ENCODE assay signal across 9 mouse cellular contexts in the genomic region with DNA sequence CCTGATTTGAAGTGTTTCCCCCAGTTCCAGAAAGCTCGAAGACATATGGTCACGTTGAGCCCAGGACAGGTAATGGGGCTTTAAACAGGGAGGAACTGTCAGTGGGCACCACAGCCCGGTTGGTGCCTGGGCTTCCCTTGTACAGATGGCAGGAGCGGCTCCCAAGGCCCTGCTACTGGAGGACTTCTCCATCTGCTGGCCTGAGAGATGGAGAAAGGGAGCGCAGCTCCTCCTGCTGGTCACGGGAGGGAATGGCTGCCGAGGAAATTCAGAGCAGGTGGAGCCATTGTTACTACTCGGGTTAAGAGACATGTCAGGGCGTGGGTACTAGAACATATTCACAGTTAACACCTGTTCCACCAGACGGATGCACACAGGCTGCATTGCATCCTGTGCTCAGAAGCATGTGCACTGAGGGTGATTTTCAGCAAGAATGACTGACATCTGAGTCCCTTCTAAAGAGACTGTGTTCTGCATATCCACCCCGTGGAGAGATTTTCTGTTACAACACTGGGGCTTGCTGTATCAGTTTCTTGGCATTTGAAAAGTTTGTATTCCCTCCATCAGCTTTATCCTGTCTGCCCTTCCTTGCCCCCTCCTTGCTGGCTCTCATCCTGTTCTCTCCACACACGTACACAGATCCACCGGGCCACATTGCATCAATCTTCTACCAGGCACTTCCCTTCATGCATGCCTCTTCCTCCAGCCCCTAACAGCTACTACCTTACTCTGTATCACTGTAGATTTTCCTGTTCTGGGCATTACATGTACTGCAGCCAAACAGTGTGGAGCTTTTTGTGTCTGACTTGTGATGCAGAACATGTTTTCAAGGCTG. TPM values are rescaled to one million over a fixed set of nuclear protein-coding genes. Genes with fewer than 3 reads are reported as not detected.
DNase-seq lines count a peak whose midpoint lies in the region; ATAC-seq and TF ChIP-seq lines count a peak whose summit lies in the region.
"Had no signal": no experiment of that assay in that cellular context is flagged by ENCODE, and none has a peak within 500 bp of the region (broad histone marks: within the 10 kb centered on the region; RNA-seq: fewer than 3 reads in every experiment).

No protein-coding gene starts in this region.

- ATAC-seq in erythroblast, adult 5-6 weeks (replicated peaks; ENCODE audit: low FRiP score, poor library complexity, severe bottlenecking): peak; percentile 89
- peak; percentile 60 for ATAC-seq in heart, embryonic 15.5 days (replicated peaks; ENCODE audit: insufficient number of reproducible peaks, insufficient read depth, low FRiP score, low read depth)
- peak; percentile 74 for ATAC-seq in liver, embryonic 12.5 days
- ATAC-seq in neural tube, embryonic 11.5 days (ENCODE audit: insufficient read depth, low FRiP score, low TSS enrichment): peak; percentile 63
- ATAC-seq in stomach, embryonic 16.5 days (ENCODE audit: insufficient read depth, low FRiP score): peak; percentile 40; the same call in 1 of the 2 replicates

- WGBS in heart, embryonic 15.5 days: 37% methylated on average over 13 of the region's 13 CpGs
- WGBS in liver, embryonic 12.5 days (ENCODE audit: insufficient replicate concordance): 35% methylated on average over 13 of the region's 13 CpGs
- 42% methylated on average over 13 of the region's 13 CpGs for WGBS in neural tube, embryonic 11.5 days
- WGBS in stomach, embryonic 16.5 days: 36% methylated on average over 13 of the region's 13 CpGs

- H3K79me3 ChIP-seq in C2C12 (ENCODE audit: low read depth): no peaks in the 10 kb centered on the region

- no peak overlapping the region for H3K9ac ChIP-seq in heart, embryonic 15.5 days
- no peak overlapping the region for H3K9ac ChIP-seq in liver, embryonic 12.5 days
- H3K9ac ChIP-seq in neural tube, embryonic 11.5 days (ENCODE audit: low read length): no peak overlapping the region
- H3K9ac ChIP-seq in stomach, embryonic 16.5 days (ENCODE audit: low read length): no peak overlapping the region
- H3K9ac ChIP-seq: embryonic facial prominence, embryonic 15.5 days had no signal

- H3K4me1 ChIP-seq in bone marrow macrophage, adult 2 months (ENCODE audit: control insufficient read depth, insufficient read depth, low read length): no peaks in the 10 kb centered on the region
- H3K4me1 ChIP-seq in heart, embryonic 15.5 days (replicated peaks): no peaks in the 10 kb centered on the region
- no peaks in the 10 kb centered on the region for H3K4me1 ChIP-seq in liver, embryonic 12.5 days
- no peaks in the 10 kb centered on the region for H3K4me1 ChIP-seq in neural tube, embryonic 11.5 days (ENCODE audit: control insufficient read depth, insufficient read depth, low read length)
- 0 out of 2 replicates have a peak, but pooled peaks cover 2% of the 10 kb centered on the region for H3K4me1 ChIP-seq in stomach, embryonic 16.5 days (ENCODE audit: control insufficient read depth, insufficient read depth, low read length)

- H3K79me2 ChIP-seq in C2C12 (ENCODE audit: control insufficient read depth, insufficient read depth): no peaks in the 10 kb centered on the region

- no peak overlapping the region for H3K4me2 ChIP-seq in heart, embryonic 15.5 days
- no peak overlapping the region for H3K4me2 ChIP-seq in liver, embryonic 12.5 days
- H3K4me2 ChIP-seq in neural tube, embryonic 11.5 days (ENCODE audit: low read depth): no peak overlapping the region
- H3K4me2 ChIP-seq in stomach, embryonic 16.5 days (ENCODE audit: low read depth, low read length): no peak overlapping the region
- H3K4me2 ChIP-seq: embryonic facial prominence, embryonic 15.5 days had no signal

- TF ChIP-seq CTCF in C2C12 (IDR thresholded peaks at IDR 0.05; ENCODE audit: control insufficient read depth, insufficient read depth, insufficient read length): peak; percentile 67
- peak; percentile 98 for TF ChIP-seq CTCF in bone marrow macrophage, adult 2 months (IDR thresholded peaks at IDR 0.05; ENCODE audit: low read depth, low read length)

- H3K27ac ChIP-seq in bone marrow macrophage, adult 2 months (ENCODE audit: insufficient read depth, low read depth, low read length): no peak overlapping the region
- H3K27ac ChIP-seq in heart, embryonic 15.5 days: no peak overlapping the region
- no peak overlapping the region for H3K27ac ChIP-seq in liver, embryonic 12.5 days
- H3K27ac ChIP-seq in neural tube, embryonic 11.5 days (ENCODE audit: low read depth, low read length): no peak overlapping the region
- no peak overlapping the region for H3K27ac ChIP-seq in stomach, embryonic 16.5 days (ENCODE audit: low read length)
- H3K27ac ChIP-seq: embryonic facial prominence, embryonic 15.5 days had no signal

- TF ChIP-seq POLR2A in bone marrow macrophage, adult 2 months (IDR thresholded peaks at IDR 0.05; ENCODE audit: borderline replicate concordance, low read depth, low read length): no peak

- H3K9me3 ChIP-seq in heart, embryonic 15.5 days (replicated peaks): no peaks in the 10 kb centered on the region
- no peaks in the 10 kb centered on the region for H3K9me3 ChIP-seq in liver, embryonic 12.5 days (replicated peaks)
- no peaks in the 10 kb centered on the region for H3K9me3 ChIP-seq in neural tube, embryonic 11.5 days (ENCODE audit: control insufficient read depth, low read length)
- H3K9me3 ChIP-seq in stomach, embryonic 16.5 days (replicated peaks; ENCODE audit: control insufficient read depth, low read length): no peaks in the 10 kb centered on the region
- H3K9me3 ChIP-seq: embryonic facial prominence, embryonic 15.5 days had no signal

- no peaks in the 10 kb centered on the region for H3K27me3 ChIP-seq in C2C12 (ENCODE audit: control insufficient read depth, insufficient read depth, insufficient read length)
- H3K27me3 ChIP-seq in heart, embryonic 15.5 days: no peaks in the 10 kb centered on the region
- no peaks in the 10 kb centered on the region for H3K27me3 ChIP-seq in liver, embryonic 12.5 days (replicated peaks)
- no peaks in the 10 kb centered on the region for H3K27me3 ChIP-seq in neural tube, embryonic 11.5 days (ENCODE audit: control insufficient read depth, insufficient read depth, low read length)
- no peaks in the 10 kb centered on the region for H3K27me3 ChIP-seq in stomach, embryonic 16.5 days (ENCODE audit: control insufficient read depth, insufficient read depth, low read length)
- H3K27me3 ChIP-seq: embryonic facial prominence, embryonic 15.5 days had no signal

- H3K4me3 ChIP-seq in C2C12 (ENCODE audit: insufficient read depth, poor library complexity, severe bottlenecking): no peak overlapping the region
- no peak overlapping the region for H3K4me3 ChIP-seq in bone marrow macrophage, adult 2 months (ENCODE audit: insufficient read depth, low read length)
- no peak overlapping the region for H3K4me3 ChIP-seq in heart, embryonic 15.5 days
- H3K4me3 ChIP-seq in liver, embryonic 12.5 days: no peak overlapping the region
- H3K4me3 ChIP-seq in neural tube, embryonic 11.5 days (ENCODE audit: low read depth, low read length): no peak overlapping the region
- no peak overlapping the region for H3K4me3 ChIP-seq in stomach, embryonic 16.5 days (replicated peaks; ENCODE audit: low read length)
- H3K4me3 ChIP-seq: embryonic facial prominence, embryonic 15.5 days had no signal

- DNase-seq in kidney, postnatal 14 days: peak; percentile 86
- DNase-seq in neural tube, embryonic 11.5 days (ENCODE audit: low spot score): peak; percentile 86

- no peak overlapping the region for H3ac ChIP-seq in C2C12 (ENCODE audit: control insufficient read depth, insufficient read length, low read depth)

- peaks cover 27% of the 10 kb centered on the region for H3K36me3 ChIP-seq in C2C12 (ENCODE audit: control insufficient read depth, insufficient read depth)
- H3K36me3 ChIP-seq in heart, embryonic 15.5 days: no peaks in the 10 kb centered on the region
- H3K36me3 ChIP-seq in liver, embryonic 12.5 days: peaks cover 81% of the 10 kb centered on the region
- H3K36me3 ChIP-seq in neural tube, embryonic 11.5 days (ENCODE audit: control insufficient read depth, insufficient read depth, low read length): no peaks in the 10 kb centered on the region
- H3K36me3 ChIP-seq in stomach, embryonic 16.5 days (ENCODE audit: control insufficient read depth, insufficient read depth, low read length): no peaks in the 10 kb centered on the region; the same call in 1 of the 2 replicates

RNA-seq across cellular contexts. Expression of a gene that starts 47.3 kb away (rescaled TPM):
- polyA plus RNA-seq in C2C12 (2012; fragmentation: generic; extraction: Trizol): 10.6 TPM
- polyA plus RNA-seq in bone marrow macrophage, adult 2 months (2012; ENCODE audit: insufficient read depth, insufficient read length, missing spikeins): 3.2 and 3.3 TPM in 2 replicates
- 30.4 and 37.4 TPM in 2 replicates for total RNA-seq in erythroblast, adult 5-6 weeks (2015; ENCODE audit: low replicate concordance)
- total RNA-seq in erythroblast, adult 5-6 weeks (2017; ENCODE audit: low replicate concordance): 63.4 and 71.3 TPM in 2 replicates
- polyA plus RNA-seq in heart, embryonic 15.5 days (2015; fragmentation: Nextera tagmentation; extraction: Ambion mirVana): 6.9 and 7.3 TPM in 2 replicates
- polyA plus RNA-seq in liver, embryonic 12.5 days (2016; fragmentation: Nextera tagmentation; extraction: Ambion mirVana): 22.4 and 23.0 TPM in 2 replicates
- 23.4 and 23.8 TPM in 2 replicates for polyA plus RNA-seq in neural tube, embryonic 11.5 days (2014; fragmentation: Nextera tagmentation; extraction: Ambion mirVana)
- 12.7 and 13.3 TPM in 2 replicates for polyA plus RNA-seq in stomach, embryonic 16.5 days (2015; fragmentation: Nextera tagmentation; extraction: Ambion mirVana)

RNA-seq across cellular contexts. Expression of a gene that starts 48.3 kb away (rescaled TPM):
- polyA plus RNA-seq in C2C12 (2012; fragmentation: generic; extraction: Trizol): 11.7 TPM
- polyA plus RNA-seq in bone marrow macrophage, adult 2 months (2012; ENCODE audit: insufficient read depth, insufficient read length, missing spikeins): 19.9 and 21.2 TPM in 2 replicates
- total RNA-seq in erythroblast, adult 5-6 weeks (2015; ENCODE audit: low replicate concordance): 15.2 and 16.7 TPM in 2 replicates
- 19.2 and 23.3 TPM in 2 replicates for total RNA-seq in erythroblast, adult 5-6 weeks (2017; ENCODE audit: low replicate concordance)
- 11.2 and 12.8 TPM in 2 replicates for polyA plus RNA-seq in heart, embryonic 15.5 days (2015; fragmentation: Nextera tagmentation; extraction: Ambion mirVana)
- polyA plus RNA-seq in liver, embryonic 12.5 days (2016; fragmentation: Nextera tagmentation; extraction: Ambion mirVana): 7.1 and 7.8 TPM in 2 replicates
- polyA plus RNA-seq in neural tube, embryonic 11.5 days (2014; fragmentation: Nextera tagmentation; extraction: Ambion mirVana): 20.5 and 20.9 TPM in 2 replicates
- 8.2 and 8.8 TPM in 2 replicates for polyA plus RNA-seq in stomach, embryonic 16.5 days (2015; fragmentation: Nextera tagmentation; extraction: Ambion mirVana)

RNA-seq across cellular contexts. Expression of a gene that starts 53.9 kb away (rescaled TPM):
- 0.02 TPM for polyA plus RNA-seq in C2C12 (2012; fragmentation: generic; extraction: Trizol)
- polyA plus RNA-seq in bone marrow macrophage, adult 2 months (2012; ENCODE audit: insufficient read depth, insufficient read length, missing spikeins): 134 and 148 TPM in 2 replicates
- total RNA-seq in erythroblast, adult 5-6 weeks (2015; ENCODE audit: low replicate concordance): 17.3 and 18.0 TPM in 2 replicates
- total RNA-seq in erythroblast, adult 5-6 weeks (2017; ENCODE audit: low replicate concordance): 34.6 and 34.8 TPM in 2 replicates
- 1.1 and 2.0 TPM in 2 replicates for polyA plus RNA-seq in heart, embryonic 15.5 days (2015; fragmentation: Nextera tagmentation; extraction: Ambion mirVana)
- 0.81 and 1.2 TPM in 2 replicates for polyA plus RNA-seq in liver, embryonic 12.5 days (2016; fragmentation: Nextera tagmentation; extraction: Ambion mirVana)
- polyA plus RNA-seq in neural tube, embryonic 11.5 days (2014; fragmentation: Nextera tagmentation; extraction: Ambion mirVana): 0.19 and 0.31 TPM in 2 replicates
- polyA plus RNA-seq in stomach, embryonic 16.5 days (2015; fragmentation: Nextera tagmentation; extraction: Ambion mirVana): 1.1 and 2.2 TPM in 2 replicates

Comparison
In these comparisons a context has a peak if more than half of its experiments do, and no peak if none do; other contexts are left out.
1. RNA of a gene that starts 53.9 kb away (polyA plus RNA-seq): 134 to 148 TPM in bone marrow macrophage, adult 2 months; 1.1 to 2.2 TPM in stomach, embryonic 16.5 days, 0.81 to 1.2 TPM in liver, embryonic 12.5 days, 1.1 to 2.0 TPM in heart, embryonic 15.5 days, 0.19 to 0.31 TPM in neural tube, embryonic 11.5 days and 0.02 TPM in C2C12 (single experiment); every median in the first group is over 10 times any median in the second.
2. Peak in every context shown above with its lines, with median percentiles within 50 percentile points of each other: ATAC-seq.